Mouse (Mus musculus) activated CD4-positive, CD25-positive, alpha-beta regulatory T cell (primary cell): ENCODE data around the gene Vmn2r77. TPM values are rescaled to one million over a fixed set of nuclear protein-coding genes. Genes with fewer than 3 reads are reported as not detected.

Source experiments
- polyA plus RNA-seq, 2 experiments: library from polyadenylated mRNA; unstranded; fragments of 100-300 nt; shearing (Covaris generic); gene quantifications; one replicate each; pipeline ENCODE4 v1.2.1; 2017

The Vmn2r77 gene
- under 1 TPM; 0.06 to 0.14 TPM for polyA plus RNA-seq

DNA sequence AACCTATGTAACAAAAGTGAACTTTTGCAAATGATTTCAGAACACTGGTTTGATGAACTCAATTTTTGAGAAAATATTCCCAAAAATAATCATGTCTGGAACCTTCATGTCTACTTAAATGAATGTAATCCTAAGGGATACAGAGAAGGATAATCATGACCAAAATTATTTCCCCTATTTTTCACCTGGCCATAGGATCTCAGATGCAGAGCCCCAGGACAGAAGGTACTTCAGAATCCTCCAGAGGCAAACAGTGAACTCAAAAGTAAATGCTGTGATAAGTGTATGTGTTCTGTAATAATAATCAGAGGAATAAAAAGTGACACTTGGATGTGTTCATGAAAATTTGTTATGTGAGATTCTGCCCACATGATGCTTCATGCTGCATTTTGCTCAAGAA, at the start of gene Vmn2r77:
Gene Vmn2r77, plus strand, starts transcription at position 301 of the 400 bp plus-strand sequence.

DNA sequence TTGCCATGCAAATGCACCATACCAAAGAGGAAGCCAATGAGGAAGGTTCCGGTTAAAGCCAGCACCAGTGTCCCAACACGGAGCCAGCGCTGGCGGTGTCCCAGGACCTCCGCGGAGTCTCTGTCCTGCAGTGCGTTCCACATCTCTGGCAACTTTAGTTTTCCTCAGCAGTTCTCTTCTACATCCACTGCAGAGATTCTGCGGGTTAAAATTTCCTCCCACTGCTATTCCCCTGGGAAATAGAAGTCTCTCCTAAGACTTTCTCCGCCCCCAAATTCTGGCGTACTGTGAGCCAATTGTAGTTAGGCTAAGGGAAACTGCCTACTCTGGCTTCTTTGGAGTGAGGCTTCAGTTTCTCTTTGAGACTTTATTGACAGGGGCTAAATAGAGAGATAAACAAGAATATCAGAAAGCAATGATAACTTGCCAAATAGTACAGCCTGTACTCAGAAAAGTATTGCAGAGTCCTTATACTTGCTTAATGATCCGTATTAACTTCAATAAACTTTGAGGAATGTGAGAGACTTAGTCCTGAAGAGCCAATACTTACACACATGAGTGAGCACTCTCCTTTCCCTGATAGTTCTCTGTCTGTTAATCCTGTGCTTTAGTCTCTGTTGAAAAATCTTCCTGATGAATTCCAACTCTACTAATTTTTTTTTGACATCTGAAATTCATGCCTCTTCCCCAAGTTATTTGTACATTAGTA, 19.1 kb upstream of the Vmn2r77 start, which contains the start of gene Folh1:
Gene Folh1, minus strand, starts transcription at position 327 of the 709 bp plus-strand sequence.

Other genes with a start within 250 kb of the Vmn2r77 start
- gene Olfr295, start 211.2 kb upstream of the Vmn2r77 start, polyA plus RNA-seq = under 1 TPM in 1 of 2 experiments, not detected in 1; 0.04 TPM
- not detected for gene Olfr294, start 178.4 kb upstream of the Vmn2r77 start, polyA plus RNA-seq
- under 1 TPM in 1 of 2 experiments, not detected in 1; 0.16 TPM for gene Olfr293, start 146.0 kb upstream of the Vmn2r77 start, polyA plus RNA-seq
- gene Olfr292, start 106.7 kb upstream of the Vmn2r77 start, polyA plus RNA-seq = under 1 TPM in 1 of 2 experiments, not detected in 1; 0.16 TPM
- not detected for gene Folh1, start 19.1 kb upstream of the Vmn2r77 start, polyA plus RNA-seq
- gene Vmn2r78, start 120.1 kb downstream of the Vmn2r77 start, polyA plus RNA-seq = under 1 TPM; 0.08 to 0.15 TPM
- under 1 TPM; 0.04 to 0.16 TPM for gene Vmn2r79, start 201.1 kb downstream of the Vmn2r77 start, polyA plus RNA-seq